Mouse (Mus musculus) ES-Bruce4 (cell line): ENCODE measurements at regions not wholly inside any gene's neighbourhood (a gene's known extent, or its start where the extent isn't known, plus 50 kb on each side); places are given as distances from the start of the nearest gene placed in this dataset.

Experiments
- CTCF ChIP-seq: IDR thresholded peaks from one replicate; pipeline ENCODE4 v1.8.1; 2011; ENCODE audit warnings: low read depth, low read length
- EP300 ChIP-seq: IDR thresholded peaks from 2 replicates; pipeline ENCODE4 v1.6.1; 2011; ENCODE audit warnings: low read depth, low read length; ENCODE audit not compliant: insufficient read depth
- POLR2A ChIP-seq: IDR thresholded peaks from one replicate; pipeline ENCODE4 v1.8.1; 2011; ENCODE audit warnings: low read length; ENCODE audit not compliant: insufficient read depth

DNA sequence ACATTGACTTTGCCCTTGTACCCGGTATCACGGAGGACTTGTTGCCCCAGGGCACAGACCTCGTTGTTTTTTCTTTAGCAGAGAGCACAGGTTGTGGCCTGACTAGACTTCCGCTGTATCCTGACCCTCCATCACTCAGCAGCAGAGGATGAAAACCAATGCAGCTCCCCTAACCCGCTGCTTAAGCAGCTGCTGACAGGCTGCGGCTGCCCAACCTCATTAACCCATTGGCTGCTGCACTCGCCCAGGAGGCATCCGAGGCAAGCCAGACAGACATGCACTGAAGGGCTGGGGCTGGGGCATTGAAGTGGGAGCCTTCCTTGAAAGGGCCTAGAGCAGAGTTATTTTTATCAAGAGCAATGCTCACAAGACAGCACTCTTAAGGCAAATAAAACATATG, 157.6 kb downstream of the Etnk1 start:
- TF ChIP-seq CTCF (no peak), POLR2A (no peak), EP300 (no peak)
